Mouse (Mus musculus): ENCODE measurements around the gene Slc29a3.

Gene Slc29a3

DNA sequence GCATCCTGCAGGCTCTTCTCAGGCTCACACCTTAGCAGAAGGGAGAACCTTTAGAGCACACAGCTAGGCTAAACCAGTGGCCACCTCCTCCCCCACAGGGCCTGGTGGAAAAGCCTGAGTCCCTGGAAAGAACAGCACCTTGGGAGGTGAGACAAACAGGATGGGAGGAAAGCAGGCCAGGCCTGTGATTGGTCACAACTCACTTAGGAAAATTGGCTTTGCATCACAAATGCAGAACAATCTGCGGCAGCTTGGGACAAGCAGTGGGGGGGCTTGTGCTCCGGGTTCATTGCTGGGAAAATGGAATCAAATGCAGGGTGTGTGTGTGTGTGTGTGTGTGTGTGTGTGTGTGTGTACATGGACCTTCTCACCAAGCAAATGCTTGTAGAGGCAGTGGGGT is 31.0 kb upstream of the Slc29a3 start:
- no peak for TF ChIP-seq GATA4 (IDR thresholded peaks at IDR 0.05; ENCODE audit: insufficient replicate concordance, low read length)

DNA sequence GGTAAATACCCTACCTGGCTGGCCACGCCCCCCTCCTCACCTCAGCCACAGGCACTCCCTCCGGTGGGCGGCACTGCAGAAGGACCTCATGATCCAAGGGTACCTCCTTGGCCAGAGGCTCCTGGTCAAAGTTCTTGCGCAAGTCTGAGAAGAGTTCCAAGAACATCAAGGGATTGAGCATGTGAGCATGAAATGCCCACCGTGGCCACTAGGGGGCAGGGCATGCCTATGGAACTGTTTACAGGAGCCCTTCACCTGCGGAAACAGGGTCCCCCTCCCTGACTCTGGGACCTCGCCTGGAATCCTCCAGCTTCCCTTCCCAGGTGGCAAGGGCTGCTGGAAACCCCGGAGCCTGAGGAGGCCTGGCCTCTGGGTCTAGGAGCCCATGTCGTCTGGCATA is 27.0 kb upstream of the Slc29a3 start:
- TF ChIP-seq GATA4 (IDR thresholded peaks at IDR 0.05; ENCODE audit: insufficient replicate concordance, low read length): no peak

DNA sequence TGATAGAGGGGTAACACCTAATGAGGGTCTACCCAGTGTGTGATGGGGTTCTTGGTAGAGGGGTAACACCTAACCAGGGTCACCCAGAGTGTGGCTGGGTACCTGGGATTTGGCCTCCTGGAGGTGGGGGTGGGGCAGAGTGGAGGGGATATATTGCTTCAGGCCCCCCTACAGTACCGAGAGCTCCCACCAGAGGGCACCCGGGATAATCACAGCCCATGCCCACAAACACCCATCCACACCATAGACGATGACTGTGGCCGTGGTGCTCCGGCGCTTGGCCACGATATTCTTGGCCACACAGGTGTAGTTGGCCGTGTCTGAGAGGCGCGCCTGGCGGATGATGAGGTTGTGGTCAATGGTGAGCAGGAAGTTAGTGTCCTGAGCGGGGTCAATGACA is 25.9 kb upstream of the Slc29a3 start:
- TF ChIP-seq GATA4 (IDR thresholded peaks at IDR 0.05; ENCODE audit: insufficient replicate concordance, low read length): no peak

DNA sequence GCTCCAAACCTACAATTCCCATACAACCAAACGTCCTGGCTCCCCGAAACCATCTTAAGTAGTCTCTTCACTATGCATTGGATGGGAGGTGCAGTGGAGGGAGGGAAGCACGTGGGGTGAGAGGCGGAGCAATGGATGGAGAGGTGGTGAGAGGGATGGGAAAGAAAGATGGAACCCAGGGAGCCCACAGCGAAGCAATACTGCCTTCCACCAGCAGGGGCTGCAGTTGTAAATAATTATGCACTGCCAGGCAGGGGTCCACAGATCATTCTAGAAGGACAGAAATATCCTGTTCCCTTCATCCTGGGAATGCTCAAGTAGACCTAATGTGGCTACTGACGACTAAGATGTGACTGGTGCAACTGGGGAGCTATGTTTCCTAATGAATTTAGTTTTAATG is 22.9 kb upstream of the Slc29a3 start:
- no peak for TF ChIP-seq GATA4 (IDR thresholded peaks at IDR 0.05; ENCODE audit: insufficient replicate concordance, low read length)

DNA sequence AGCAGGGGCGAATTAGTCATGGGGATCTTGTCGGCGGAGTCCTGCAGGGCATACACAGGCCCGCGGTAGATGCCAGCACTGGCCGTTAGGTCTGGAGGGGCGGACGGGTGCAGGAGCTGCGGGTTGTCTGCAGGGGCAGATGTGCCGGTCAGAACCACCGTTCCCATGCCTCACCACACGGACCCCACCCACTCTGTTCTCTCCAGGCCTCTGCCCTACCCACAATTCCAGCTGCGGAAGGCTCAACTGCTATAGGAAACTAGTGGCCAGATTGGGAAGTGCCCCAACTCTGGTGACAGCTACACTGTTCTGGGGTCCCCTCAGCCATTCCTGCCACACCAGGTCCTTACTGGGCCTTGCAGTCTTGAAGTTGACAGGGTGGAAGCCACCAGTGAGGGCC is 22.0 kb upstream of the Slc29a3 start:
- no peak for TF ChIP-seq GATA4 (IDR thresholded peaks at IDR 0.05; ENCODE audit: insufficient replicate concordance, low read length)

DNA sequence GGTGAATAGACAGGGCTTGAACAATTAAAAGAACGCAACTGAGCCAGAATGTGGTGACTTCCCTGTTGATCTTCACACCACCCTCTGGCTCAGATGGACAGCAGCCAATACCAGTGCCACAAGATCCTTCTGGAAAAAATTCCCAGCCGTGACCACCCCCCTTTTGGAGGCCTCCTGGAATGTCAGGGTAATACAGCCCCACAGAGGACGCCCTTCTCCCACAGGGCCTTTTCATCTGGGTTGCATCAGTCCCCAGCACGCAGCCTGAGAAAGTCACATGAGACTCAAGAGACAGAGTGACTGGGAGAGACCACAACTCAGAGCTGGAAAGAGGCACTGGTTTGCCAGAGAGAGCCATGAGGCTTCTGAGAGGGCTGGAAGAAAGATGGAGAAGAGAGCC is 18.3 kb upstream of the Slc29a3 start:
- no peak for TF ChIP-seq GATA4 (IDR thresholded peaks at IDR 0.05; ENCODE audit: insufficient replicate concordance, low read length)

DNA sequence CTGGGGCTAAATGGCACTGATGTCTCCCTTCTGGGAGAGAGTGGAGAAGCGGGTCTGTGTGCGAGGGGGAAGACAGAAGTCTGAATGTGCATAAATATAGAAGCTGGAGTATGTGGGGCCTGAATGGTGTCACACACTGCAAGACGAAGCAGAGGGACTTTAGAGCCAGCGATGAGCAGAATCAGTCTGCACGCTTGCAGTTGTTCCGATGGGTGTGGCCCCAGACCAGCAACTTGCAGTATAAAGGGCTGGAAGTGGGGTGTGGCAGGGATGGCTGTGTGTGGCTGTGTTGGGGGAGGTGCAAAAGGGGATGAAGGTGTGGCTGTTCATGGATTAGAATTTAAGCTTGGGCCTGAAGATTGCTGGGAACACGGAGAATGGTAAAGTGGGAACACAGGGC is 16.0 kb upstream of the Slc29a3 start:
- no peak for TF ChIP-seq GATA4 (IDR thresholded peaks at IDR 0.05; ENCODE audit: insufficient replicate concordance, low read length)

DNA sequence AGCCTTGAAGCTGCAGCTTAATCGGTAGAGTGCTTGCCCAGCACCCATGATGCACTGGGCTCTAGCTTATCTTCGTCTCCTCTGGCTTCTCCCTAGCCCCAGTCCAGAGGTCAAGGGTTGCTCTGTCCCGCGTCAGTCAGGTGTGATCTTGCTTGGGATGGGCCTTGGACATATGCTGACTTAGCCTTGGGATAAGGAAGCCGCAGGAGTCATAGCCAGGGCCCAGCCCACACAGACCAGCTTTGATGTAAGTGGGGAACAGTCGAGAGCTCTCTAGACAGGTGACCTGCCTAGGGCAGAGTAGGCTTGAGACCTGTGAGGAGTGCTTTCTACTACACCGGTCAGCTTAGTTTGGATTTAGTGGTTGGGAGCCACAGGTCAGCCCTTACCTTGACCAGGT is 14.8 kb upstream of the Slc29a3 start:
- no peak for TF ChIP-seq GATA4 (IDR thresholded peaks at IDR 0.05; ENCODE audit: insufficient replicate concordance, low read length)

DNA sequence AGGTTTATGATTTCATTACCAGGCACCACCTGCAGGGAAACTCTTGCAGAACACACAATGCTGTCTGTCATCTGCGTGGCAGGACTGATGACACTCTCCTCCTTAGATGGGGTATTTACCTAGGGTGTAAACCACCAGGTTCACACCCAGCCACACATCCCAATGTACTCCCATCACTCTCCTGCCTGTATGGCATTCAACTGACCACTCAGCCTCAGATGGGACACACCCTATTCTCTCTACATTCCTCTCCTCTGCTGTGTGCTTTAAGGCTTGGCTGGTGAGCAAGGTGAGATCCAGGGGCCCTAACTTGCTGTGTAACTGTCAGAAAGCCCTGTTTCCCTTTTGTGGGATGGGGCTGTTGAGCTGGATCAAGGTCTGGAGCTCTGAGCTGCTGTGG is 9.5 kb upstream of the Slc29a3 start:
- no peak for TF ChIP-seq GATA4 (IDR thresholded peaks at IDR 0.05; ENCODE audit: insufficient replicate concordance, low read length)

DNA sequence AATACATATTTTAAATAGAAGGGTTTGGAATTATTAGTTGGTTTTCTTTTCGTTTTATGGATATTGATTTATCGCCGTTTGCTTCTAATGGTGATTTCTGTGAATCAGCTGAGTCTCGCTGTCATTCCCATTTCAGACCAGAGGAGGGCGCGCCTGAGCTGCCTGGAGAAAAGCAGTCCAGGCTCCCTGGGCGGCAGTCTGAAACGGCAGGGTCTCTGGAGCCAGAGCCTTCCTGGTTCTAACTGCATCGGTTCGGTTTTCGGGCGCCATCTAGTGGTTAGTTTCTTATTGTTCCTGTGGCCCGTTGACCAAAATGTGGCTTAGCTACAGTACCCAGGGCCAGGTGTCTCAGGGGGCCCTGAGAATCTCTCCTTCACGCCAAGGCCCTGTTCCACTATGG is 7.8 kb upstream of the Slc29a3 start:
- TF ChIP-seq GATA4 (IDR thresholded peaks at IDR 0.05; ENCODE audit: insufficient replicate concordance, low read length): no peak

DNA sequence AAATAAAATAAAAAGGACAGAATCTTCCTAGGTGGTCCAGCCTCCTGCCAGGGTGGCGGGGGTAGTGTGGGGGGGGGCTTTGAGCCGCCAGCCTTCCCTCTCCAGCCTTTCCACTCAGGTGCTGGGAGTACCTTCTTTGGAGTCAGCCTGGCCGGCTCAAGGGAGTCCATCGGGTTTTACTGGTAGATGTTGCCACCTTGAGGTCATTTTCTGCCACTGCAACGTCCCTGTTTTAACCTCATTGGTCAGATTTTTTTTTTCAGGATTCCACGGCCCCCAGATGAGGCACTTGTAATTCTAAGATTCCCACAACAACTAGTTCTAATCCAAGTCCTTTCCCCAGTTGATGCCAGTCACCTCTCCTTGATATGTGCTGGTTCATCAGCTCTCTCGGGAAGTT is 4.4 kb upstream of the Slc29a3 start:
- TF ChIP-seq GATA4 (IDR thresholded peaks at IDR 0.05; ENCODE audit: insufficient replicate concordance, low read length): no peak

DNA sequence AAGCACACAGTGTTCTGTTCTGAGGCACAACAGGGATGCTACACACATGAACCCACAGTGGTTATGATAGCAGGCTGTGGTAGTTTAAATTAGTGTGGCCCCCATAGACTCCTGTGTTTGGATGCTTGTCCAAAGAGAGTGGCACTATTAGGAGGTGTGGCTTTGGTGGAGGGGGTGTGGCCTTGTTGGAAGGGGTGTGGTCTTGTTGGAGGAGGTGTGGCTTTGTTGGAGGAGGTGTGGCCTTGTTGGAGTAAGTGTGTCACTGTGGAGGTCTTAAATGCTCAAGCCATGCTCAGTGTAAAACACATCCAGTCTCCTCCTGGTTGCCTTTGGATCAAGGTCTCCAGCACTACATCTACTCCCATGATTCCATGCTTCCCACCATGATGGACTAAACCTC is 3.6 kb upstream of the Slc29a3 start:
- TF ChIP-seq GATA4 (IDR thresholded peaks at IDR 0.05; ENCODE audit: insufficient replicate concordance, low read length): no peak

DNA sequence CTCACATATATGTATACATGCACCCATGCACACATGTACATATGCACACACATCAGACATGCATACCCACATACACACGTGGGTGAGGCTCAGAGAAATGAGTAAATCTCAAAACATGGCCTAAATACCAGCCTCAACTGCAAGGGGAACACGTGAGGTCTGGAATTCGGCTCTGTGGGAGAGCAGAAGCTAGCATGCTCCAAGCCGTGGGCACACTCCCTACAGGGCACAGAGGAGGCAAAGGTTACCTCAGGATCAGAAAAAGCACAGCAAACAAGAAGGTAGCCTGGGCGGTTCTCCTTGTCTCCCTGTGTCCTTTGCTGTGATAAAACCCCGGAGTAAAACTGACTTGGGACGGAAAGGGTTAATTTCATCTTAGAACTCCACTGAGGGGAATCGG is 1.3 kb upstream of the Slc29a3 start:
- no peak for TF ChIP-seq GATA4 (IDR thresholded peaks at IDR 0.05; ENCODE audit: insufficient replicate concordance, low read length)

DNA sequence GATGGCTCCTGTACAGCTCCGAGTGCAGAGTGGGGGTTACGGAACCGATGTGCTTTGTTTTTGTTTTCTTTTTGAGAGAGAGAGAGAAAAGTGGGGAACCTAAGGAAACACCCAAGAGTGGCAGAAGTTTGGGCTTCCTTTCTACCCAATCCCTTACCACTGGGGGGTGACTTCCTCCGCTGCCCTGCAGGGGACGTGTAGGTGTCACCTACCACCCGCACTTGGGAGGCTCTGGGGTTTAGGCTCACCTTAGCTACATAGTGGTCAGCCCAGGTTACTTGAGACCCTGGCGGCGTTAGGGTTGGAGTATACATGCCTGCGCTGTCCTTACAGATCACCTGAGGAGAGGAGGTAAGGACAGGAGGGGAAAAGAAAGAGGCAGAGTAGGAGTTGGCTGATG is 667 bp upstream of the Slc29a3 start:
- no peak for TF ChIP-seq GATA4 (IDR thresholded peaks at IDR 0.05; ENCODE audit: insufficient replicate concordance, low read length)

DNA sequence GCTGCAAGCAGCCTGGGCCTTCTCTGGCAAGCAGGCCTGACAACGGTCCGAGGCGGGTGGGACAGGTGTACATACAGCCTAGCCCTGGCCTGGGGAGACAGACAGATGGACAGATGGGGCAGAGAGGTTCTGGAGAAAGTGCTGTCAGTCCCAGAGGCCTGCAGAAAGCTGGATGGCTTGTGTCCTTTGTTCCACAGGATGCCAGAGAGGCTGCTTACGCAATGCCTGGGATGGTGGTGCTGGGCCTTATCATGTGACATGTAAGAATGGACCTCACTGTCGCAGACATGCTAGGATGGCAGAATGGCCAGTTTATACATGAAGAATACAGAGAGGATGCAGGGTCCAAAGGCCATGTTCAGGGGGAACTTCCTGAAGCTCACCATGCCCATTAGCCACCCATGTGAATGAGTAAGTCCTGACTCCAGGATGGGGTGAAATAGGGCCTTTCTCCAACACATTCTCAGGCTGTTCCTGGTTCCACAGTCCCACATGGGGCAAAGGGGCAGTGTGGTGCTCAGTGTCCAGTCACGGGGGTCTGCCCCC is 4.9 kb downstream of the Slc29a3 start:
- no peak for TF ChIP-seq GATA4 (IDR thresholded peaks at IDR 0.05; ENCODE audit: insufficient replicate concordance, low read length)

DNA sequence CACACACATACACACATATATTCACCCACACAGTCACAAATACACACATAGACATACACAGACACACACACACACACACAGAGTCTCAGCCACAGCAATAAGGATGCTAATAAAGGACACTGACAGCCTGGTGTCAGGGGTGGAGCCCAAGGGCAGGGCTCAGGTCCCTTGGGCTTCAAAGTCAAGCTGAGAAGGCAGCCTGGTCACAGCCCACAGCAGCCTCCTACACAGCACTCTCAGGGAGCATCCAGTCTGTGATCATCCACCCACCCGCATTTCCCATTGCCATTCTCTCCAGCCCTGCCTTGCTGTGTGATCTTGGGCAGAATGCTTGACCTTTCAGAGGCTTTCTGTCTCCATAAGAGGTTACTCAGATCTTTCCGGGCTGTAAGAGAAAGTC is 6.1 kb downstream of the Slc29a3 start:
- TF ChIP-seq GATA4 (IDR thresholded peaks at IDR 0.05; ENCODE audit: insufficient replicate concordance, low read length): no peak

DNA sequence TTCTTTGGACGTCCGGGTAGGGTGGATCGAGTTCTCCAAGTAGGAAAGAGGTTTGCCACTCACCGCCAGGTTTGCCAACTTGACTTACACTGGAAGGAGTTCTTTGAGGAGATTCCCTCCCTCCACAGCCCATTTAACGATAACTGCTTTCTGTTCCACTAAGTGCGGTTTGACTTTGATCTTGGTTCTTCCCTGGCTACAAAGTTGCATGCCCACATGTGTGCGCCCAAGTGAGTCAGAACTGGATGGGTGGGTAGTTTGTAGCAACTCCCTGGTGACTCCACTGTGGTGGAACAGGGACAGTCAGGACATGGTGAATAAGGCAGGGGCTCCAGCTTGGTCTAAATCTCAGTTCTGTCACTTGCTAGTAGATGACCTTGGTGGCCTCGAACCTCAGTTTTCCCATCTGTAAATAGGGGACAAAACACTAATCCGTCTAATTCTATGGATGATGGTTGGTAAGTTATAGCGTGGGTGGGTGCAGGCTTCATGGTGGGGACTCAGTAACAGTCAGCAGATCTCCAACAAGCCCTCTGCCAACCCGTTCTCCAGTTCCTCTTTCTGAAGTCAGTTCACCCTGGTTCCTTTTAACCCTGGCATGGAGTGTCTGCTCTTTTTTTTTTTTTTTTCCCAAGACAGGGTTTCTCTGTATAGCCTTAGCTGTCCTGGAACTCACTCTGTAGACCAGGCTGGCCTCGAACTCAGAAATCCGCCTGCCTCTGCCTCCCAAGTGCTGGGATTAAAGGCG is 7.9 kb downstream of the Slc29a3 start:
- TF ChIP-seq GATA4 (IDR thresholded peaks at IDR 0.05; ENCODE audit: insufficient replicate concordance, low read length): no peak

Measured in liver, adult (tissue).